Mouse (Mus musculus): ENCODE data around the gene Wdr83os. TPM values are rescaled to one million over a fixed set of nuclear protein-coding genes. Genes with fewer than 3 reads are reported as not detected.
A peak's percentile ranks its signal among the peaks of the same experiment; 100 is the strongest.
"Not testable (repeated sequence)": the region's sequence is repeated elsewhere in the genome, so short reads cannot be mapped to it uniquely, and the experiment has no call there.

The Wdr83os gene
- polyA plus RNA-seq, 1 experiment from 2014 or later = 104 TPM

DNA sequence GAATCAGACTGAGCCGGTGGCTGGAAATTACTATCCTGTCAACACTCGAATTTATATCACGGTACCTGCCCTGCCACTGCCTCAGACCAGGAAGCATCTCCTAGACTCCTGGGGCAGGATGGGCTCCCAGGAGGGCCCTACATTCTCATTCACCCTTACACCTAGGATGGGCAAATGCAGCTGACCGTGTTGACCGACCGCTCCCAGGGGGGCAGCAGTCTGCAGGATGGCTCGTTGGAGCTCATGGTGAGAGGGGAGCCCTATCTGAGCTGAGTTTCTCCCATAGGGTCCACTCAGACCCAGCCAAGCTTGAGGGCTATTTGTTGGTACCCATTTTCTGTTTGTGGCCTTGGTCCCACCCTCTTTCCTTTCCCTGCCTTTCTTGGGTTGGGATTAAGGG is 15.0 kb downstream of the Wdr83os start:
- no peak overlapping the region for H3K27ac ChIP-seq
- peaks cover 43% of the 10 kb centered on the region for H3K36me3 ChIP-seq
- H3K27me3 ChIP-seq (replicated peaks) = no peaks in the 10 kb centered on the region
- no peak for ATAC-seq (ENCODE audit: low FRiP score, low read depth)
- no peaks in the 10 kb centered on the region for H3K4me1 ChIP-seq
- H3K9me3 ChIP-seq = no peaks in the 10 kb centered on the region
- WGBS = 95% methylated on average over 7 of the region's 7 CpGs
- H3K9ac ChIP-seq = no peak overlapping the region
- H3K4me3 ChIP-seq = no peak overlapping the region
- H3K4me2 ChIP-seq (replicated peaks) = no peak overlapping the region

DNA sequence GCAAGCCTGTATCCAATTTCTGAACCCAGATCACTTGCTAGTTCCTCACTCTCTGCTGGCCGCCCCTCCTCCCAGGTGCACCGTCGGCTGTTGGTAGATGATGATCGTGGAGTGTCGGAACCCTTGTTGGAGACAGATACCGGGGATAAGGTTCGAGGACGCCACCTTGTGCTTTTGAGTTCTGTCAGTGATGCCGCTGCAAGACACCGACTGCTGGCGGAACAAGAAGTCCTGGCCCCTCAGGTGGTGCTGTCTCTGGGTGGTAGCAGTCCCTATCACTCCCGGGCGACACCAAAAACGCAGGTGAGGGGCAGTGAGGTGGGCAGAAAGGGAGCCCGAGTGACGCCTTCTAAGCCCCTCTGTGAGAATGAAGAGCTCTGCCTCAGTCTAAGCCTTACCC is 15.7 kb downstream of the Wdr83os start:
- no peaks in the 10 kb centered on the region for H3K9me3 ChIP-seq
- no peak overlapping the region for H3K27ac ChIP-seq
- H3K27me3 ChIP-seq (replicated peaks) = no peaks in the 10 kb centered on the region
- no peak overlapping the region for H3K4me2 ChIP-seq (replicated peaks)
- 95% methylated on average over 16 of the region's 16 CpGs for WGBS
- ATAC-seq (ENCODE audit: low FRiP score, low read depth) = no peak
- no peak overlapping the region for H3K9ac ChIP-seq
- peaks cover 37% of the 10 kb centered on the region for H3K36me3 ChIP-seq
- no peak overlapping the region for H3K4me3 ChIP-seq
- H3K4me1 ChIP-seq = no peaks in the 10 kb centered on the region

DNA sequence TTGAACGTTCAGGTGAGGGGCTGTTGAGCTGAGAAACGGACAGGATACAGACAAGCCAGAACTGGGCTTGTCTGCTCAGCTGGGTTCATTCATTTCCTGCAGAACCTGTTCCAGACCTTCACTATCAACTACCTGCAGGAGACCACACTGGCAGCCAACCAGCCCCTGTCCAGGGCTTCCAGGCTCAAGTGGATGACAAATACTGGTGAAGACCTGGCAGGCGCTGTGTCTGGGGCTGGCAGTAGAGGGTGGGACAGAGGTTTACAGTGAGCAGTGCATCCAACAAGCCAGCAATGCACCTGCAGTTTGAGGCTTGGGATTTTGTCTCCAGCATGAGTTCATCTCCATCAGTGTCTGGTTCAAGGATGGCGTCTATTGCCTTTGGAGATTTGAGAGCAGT is 16.3 kb downstream of the Wdr83os start:
- WGBS = 90% methylated on average over 4 of the region's 4 CpGs
- H3K4me1 ChIP-seq = no peaks in the 10 kb centered on the region
- ATAC-seq (ENCODE audit: low FRiP score, low read depth) = no peak

DNA sequence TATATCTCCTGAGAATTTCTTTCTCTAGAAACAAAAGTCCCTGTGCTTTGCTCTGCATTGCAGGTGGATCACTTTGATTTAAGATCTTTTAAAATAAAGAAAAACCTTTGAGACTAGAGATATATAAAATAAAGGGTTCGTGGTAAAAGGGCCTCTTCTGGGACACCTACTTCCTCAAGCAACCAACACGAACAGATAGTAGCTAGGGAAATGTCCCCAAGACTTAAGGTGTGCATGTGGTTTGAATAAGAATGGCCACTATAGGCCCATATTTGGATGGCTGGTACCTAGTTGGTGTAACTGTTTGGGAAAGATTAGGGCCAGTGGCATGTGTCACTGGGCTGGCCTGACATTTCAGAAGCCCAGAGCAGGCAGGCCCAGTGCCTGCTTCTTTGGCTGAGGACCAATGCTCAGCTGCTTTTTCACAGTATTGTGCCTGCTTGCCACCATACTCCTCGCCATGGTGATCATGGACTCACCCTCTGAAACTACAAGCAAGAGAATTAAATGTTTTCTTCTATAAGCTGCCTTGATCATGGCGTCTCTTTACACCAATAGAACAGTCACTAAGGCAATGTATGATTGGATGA is 19.6 kb downstream of the Wdr83os start:
- Histone ChIP-seq H3K9me3 (0 out of 2 replicates have a peak, but pooled peaks cover 6% of the 10 kb centered on the region), H3K9ac (no peak overlapping the region), H3K36me3 (peaks cover 26% of the 10 kb centered on the region), H3K4me1 (no peaks in the 10 kb centered on the region), H3K4me2 (replicated peaks) (no peak overlapping the region), H3K27me3 (replicated peaks) (no peaks in the 10 kb centered on the region), H3K4me3 (no peak overlapping the region), H3K27ac (no peak overlapping the region)
- no peak for ATAC-seq (ENCODE audit: low FRiP score, low read depth)
- 87% methylated on average over 4 of the region's 4 CpGs for WGBS

More for the DNA sequence above, 16.3 kb downstream of the Wdr83os start:
- H3K4me2 ChIP-seq (replicated peaks) = no peak overlapping the region
- peaks cover 35% of the 10 kb centered on the region for H3K36me3 ChIP-seq
- H3K27me3 ChIP-seq (replicated peaks) = no peaks in the 10 kb centered on the region
- H3K27ac ChIP-seq = no peak overlapping the region
- no peak overlapping the region for H3K9ac ChIP-seq
- no peak overlapping the region for H3K4me3 ChIP-seq
- H3K9me3 ChIP-seq = 0 out of 2 replicates have a peak, but pooled peaks cover 3% of the 10 kb centered on the region

DNA sequence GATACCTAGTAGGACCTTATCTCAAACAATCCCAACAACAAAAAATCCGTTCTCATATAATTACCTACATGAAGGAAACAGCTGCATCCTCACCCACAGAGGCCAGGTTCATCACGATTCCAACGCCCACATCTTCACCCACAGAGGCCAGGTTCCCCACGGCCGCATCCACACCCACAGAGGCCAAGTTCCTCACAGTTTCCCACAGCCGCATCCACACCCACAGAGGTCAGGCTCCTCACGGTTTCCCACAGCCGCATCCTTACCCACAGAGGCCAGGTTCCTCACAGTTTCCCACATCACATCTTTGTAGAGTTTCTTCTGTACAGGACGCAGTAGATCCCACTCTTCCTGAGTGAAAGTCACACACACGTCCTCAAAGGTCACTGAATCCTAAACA is 32.7 kb downstream of the Wdr83os start:
- no peak overlapping the region for H3K9ac ChIP-seq
- ATAC-seq (ENCODE audit: low FRiP score, low read depth) = no peak
- 95% methylated on average over 10 of the region's 10 CpGs for WGBS
- H3K4me1 ChIP-seq = no peaks in the 10 kb centered on the region
- H3K27me3 ChIP-seq (replicated peaks) = no peaks in the 10 kb centered on the region
- H3K4me2 ChIP-seq (replicated peaks) = no peak overlapping the region
- H3K27ac ChIP-seq = no peak overlapping the region
- no peak overlapping the region for H3K4me3 ChIP-seq
- H3K9me3 ChIP-seq = peaks cover 12% of the 10 kb centered on the region; the same call in 1 of the 2 replicates
- H3K36me3 ChIP-seq = peaks cover 21% of the 10 kb centered on the region

DNA sequence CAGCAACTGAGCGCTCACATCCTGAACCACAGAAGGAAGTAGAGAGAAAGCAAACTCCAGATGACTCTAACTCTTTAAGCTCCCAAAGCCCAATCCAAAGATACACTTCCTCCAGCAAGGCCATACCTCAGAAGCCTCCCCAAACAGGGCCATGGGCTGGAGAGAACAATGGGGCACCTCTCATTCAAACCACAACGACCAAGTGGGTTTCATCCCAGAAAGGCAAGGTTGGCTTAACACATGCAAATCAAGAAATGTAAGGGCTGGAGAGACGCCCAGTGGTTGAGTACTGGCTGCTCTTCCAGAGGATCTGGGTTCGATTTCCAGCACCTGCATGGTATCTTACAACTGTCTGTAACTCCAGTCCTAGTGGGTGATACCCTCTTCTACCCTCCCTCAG is 35.0 kb downstream of the Wdr83os start:
- Histone ChIP-seq H3K4me1 (no peaks in the 10 kb centered on the region), H3K9ac (no peak overlapping the region), H3K27ac (no peak overlapping the region), H3K9me3 (0 out of 2 replicates have a peak, but pooled peaks cover 6% of the 10 kb centered on the region), H3K27me3 (replicated peaks) (no peaks in the 10 kb centered on the region), H3K4me3 (no peak overlapping the region), H3K4me2 (replicated peaks) (no peak overlapping the region), H3K36me3 (peaks cover 8% of the 10 kb centered on the region)
- ATAC-seq (ENCODE audit: low FRiP score, low read depth) = no peak
- 67% methylated on average over 4 of the region's 4 CpGs for WGBS

DNA sequence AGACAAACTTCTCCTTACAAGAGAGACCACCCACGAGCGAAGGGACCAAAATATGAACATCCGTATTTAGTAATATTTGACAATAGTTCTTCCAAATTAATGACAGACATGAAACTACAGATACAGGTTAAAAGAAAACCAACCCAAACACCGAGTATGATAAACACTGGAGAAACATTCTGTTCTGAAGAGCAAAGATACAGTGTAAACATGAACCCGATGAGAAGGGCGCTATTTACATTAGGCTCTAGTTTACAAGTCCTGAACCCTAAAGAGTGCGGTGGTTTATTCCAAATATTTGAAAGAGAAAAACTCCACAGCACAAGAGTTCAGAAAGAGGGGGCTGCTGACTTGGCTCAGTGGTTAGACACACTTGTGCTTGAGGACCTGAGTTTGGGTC is 36.4 kb downstream of the Wdr83os start:
- H3K36me3 ChIP-seq = no peaks in the 10 kb centered on the region
- no peak overlapping the region for H3K9ac ChIP-seq
- H3K27me3 ChIP-seq (replicated peaks) = no peaks in the 10 kb centered on the region
- no peaks in the 10 kb centered on the region for H3K4me1 ChIP-seq
- no peak overlapping the region for H3K4me2 ChIP-seq (replicated peaks)
- ATAC-seq (ENCODE audit: low FRiP score, low read depth) = no peak
- no peak overlapping the region for H3K4me3 ChIP-seq
- H3K27ac ChIP-seq = no peak overlapping the region
- WGBS = 90% methylated on average over 7 of the region's 7 CpGs
- H3K9me3 ChIP-seq = 0 out of 2 replicates have a peak, but pooled peaks cover 6% of the 10 kb centered on the region

DNA sequence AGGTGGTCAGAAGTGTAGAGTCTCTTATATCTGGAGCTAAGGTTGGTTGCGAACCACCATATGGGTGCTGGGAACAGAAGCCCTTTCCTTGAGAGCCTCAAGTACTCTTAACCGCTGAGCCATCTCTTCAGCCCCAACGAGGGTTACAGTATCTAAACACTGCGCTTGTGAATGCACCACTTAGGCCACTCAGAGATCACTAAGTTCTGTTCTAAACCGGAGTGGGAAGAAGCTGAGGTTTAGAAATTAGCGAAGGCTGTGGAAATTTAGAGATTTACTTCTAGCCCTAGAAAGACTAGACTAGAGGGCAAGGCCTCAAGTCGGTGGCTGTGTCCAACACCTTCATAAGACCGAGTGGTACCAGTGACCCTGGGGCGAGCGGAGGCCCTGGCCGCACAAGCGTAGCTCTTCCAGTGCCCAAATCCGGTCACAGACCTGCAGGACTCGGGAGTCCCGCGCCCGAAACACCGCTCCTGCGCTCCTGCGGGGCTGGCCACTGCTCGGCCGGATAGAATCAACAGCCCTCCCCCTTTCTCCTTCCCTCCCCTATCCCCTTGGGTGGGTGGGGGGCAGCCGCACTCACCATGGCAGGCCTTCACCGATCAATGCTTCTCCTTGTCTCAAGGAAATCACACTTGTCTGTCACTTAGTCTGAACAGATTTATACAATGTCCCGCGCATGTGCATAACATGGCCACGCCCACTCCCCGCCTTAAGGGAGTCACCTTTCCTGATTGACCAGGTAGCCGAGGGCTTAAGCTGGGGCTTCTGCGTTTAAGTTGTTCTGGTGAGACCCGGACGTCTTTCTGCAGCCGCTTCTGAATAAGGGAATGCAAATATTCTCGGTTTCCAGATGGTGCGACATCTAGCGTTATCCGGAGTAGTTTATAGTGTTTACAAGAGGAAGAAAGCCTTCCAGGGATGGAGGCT is 38.8 kb downstream of the Wdr83os start:
- Histone ChIP-seq H3K4me1 (no peaks in the 10 kb centered on the region), H3K27me3 (replicated peaks) (no peaks in the 10 kb centered on the region), H3K27ac (no peak overlapping the region), H3K36me3 (no peaks in the 10 kb centered on the region), H3K9me3 (no peaks in the 10 kb centered on the region), H3K9ac (peak overlapping the region; percentile 64), H3K4me2 (replicated peaks) (peak overlapping the region; percentile 81), H3K4me3 (peak overlapping the region; percentile 55)
- peak; percentile 80 for ATAC-seq (ENCODE audit: low FRiP score, low read depth)
- WGBS = 7% methylated on average over 37 of the region's 37 CpGs

DNA sequence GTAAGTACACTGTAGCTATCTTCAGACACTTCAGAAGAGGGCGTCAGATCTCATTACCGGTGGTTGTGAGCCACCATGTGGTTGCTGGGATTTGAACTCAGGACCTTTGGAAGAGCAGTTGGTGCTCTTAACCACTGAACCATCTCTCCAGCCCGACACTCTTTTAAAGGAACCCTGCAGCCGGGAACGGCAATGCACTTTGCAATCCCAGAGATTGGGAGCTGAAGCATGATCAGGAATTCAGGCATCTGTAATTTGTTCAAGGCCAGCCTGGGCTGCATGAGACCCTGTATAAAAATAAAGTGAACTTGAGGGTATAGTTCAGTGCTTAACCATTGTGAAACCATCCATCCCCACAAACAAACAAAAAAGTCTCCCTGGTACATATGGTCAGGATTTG is 39.7 kb downstream of the Wdr83os start:
- H3K36me3 ChIP-seq; H3K4me2 ChIP-seq (replicated peaks); H3K4me1 ChIP-seq; H3K27ac ChIP-seq; ATAC-seq (ENCODE audit: low FRiP score, low read depth); H3K27me3 ChIP-seq (replicated peaks); H3K9ac ChIP-seq; H3K4me3 ChIP-seq; H3K9me3 ChIP-seq: not testable (repeated sequence)
- WGBS = 83% methylated on average over 5 of the region's 5 CpGs

DNA sequence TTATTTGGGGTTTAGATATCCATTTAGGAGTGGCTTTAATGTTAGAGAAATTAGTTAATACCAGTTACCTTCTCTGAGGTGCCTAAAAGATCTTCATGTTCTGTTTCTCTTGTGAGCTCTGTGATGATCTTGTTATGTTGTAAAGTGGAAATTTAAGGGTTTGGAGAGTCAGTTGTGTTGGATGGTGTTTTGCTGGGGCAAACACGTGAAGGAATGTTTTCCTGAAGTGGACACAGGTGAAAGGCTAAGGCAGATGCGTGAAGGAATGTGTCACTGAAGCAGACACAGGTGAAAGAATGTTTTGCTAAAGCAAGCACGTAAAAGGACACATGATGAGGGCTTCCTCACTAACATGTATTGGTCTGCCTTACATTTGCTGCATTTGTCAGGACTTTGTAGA is 42.5 kb downstream of the Wdr83os start, which contains the start of gene Zfp791:
TSS of gene Zfp791 (minus strand) at position 101 of the 400 bp plus-strand sequence.
- H3K27me3 ChIP-seq (replicated peaks) = no peaks in the 10 kb centered on the region
- ATAC-seq (ENCODE audit: low FRiP score, low read depth) = no peak
- WGBS = 81% methylated on average over 3 of the region's 3 CpGs

DNA sequence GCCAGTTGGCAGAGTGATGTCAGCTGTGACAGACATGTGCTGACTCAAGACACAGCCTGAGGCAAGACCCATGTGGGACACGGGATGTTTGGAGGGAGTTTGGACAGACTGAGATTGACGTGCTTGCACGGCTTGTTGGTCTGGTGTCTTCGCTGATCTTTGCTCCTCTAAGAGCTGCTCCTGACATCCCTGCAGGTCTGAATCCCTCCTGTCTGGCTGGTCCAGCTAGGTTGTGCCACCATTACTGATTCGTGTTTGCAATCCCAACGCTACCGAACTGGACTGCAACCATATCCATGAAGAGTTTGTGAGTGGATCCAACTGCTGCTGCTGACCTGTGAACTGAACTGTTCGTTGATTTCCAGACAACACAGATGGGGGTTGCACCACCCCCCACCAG is 43.2 kb downstream of the Wdr83os start:
- H3K4me2 ChIP-seq (replicated peaks) = no peak overlapping the region
- no peak for ATAC-seq (ENCODE audit: low FRiP score, low read depth)
- WGBS = 93% methylated on average over 8 of the region's 8 CpGs

More for the DNA sequence above, 42.5 kb downstream of the Wdr83os start, which contains the start of gene Zfp791:
- Histone ChIP-seq H3K4me3 (no peak within 1 kb of the TSS), H3K4me2 (replicated peaks) (no peak within 1 kb of the TSS), H3K9ac (no peak within 1 kb of the TSS), H3K36me3 (no peaks in the 10 kb centered on the region), H3K4me1 (no peaks in the 10 kb centered on the region), H3K27ac (no peak within 1 kb of the TSS), H3K9me3 (no peaks in the 10 kb centered on the region)

More for the DNA sequence above, 43.2 kb downstream of the Wdr83os start:
- Histone ChIP-seq H3K9ac (no peak overlapping the region), H3K36me3 (no peaks in the 10 kb centered on the region), H3K27me3 (replicated peaks) (no peaks in the 10 kb centered on the region), H3K9me3 (no peaks in the 10 kb centered on the region), H3K4me1 (no peaks in the 10 kb centered on the region), H3K4me3 (no peak overlapping the region), H3K27ac (no peak overlapping the region)

All from neural tube, embryonic 12.5 days (tissue).